Mouse (Mus musculus) layer of hippocampus, adult 11-12 months (tissue): Measurements from ENCODE around the gene Pskh1.

Source experiments
- DNase-seq: peaks from one replicate; pipeline ENCODE4 v3.0.0; 2022; ENCODE audit warnings: low spot score

Pskh1 gene

DNA sequence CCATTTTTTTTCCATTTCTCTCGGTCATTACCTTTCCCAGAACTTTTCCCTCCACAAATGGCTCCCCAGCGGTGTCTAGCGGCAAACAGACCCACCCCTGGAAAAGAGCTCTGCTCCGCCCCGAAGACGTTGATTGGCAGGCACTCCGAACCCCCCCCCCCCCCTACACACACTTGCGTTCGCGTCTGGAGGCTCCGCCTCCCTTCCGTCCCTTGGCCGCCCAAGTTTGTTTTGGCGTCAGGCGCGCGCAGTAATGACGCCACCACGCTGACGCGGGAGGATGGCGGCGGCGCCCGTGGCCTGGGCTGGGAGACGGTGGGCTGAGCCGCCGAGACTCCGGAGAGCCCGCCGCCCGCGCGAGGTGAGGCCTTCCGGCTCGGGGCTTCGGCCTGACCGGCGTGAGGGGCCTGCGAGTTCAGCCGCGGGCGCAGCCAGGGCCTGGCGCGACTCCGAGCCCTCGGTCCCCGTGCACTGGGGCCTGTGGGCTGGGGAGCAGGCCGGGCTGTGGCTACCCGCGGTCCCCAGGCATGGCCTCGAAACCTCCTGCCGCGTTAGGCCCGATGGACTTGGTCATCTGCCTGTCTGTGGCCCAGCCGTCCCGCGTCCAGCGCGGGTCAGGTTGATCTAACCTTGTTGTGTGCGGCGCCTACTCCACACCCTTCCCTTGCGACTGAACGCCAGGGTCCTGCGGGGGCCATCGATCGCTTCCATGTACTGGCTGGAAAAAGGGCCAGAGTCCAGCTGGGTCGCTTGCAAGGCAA, at the start of gene Pskh1:
Gene Pskh1, plus strand, starts transcription at position 262 of the 761 bp plus-strand sequence.
- DNase-seq = peak; percentile 91

DNA sequence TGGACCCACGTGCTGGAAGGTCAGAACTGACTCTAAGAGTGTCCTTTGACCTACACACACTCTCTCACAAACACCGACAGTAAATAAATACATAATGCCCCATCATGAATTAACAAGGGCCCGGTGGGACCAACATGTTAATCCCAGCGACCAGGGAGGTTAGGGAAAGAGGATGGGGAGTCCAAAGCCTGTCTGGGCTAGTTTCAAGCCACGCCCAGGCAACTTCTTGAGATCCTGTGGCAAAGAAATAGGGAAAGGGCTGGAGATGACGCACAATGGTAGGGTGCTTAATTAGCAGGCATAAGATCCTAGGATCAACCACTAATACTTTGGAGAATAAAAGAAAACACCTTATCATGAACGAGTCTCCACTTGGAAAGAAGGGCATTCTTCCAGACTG, 49.6 kb upstream of the Pskh1 start:
- DNase-seq = no peak

DNA sequence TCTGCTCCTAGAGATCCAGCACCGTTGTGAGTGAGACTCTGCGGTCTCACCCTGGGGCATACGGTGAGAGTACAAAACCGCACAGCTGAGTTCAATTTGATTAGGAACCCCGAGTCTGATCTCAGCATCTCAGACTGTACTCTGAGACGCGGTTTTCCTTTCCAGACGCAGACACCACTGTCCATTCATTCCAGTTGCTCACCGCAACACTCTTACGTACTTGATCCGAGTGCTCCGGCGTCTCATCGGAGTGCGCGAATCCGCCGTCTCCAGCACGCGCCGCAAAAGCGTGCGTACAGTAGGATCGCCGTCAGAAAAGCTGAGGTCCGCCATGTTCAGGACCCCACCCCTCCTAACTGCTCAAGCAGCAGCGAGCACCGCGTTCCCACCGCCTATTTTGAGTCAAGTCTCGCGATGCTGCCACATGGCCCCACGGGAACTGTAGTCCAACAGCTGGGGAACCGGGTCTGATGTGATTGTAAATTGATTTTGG, 48.5 kb upstream of the Pskh1 start:
- DNase-seq = peak; percentile 91

DNA sequence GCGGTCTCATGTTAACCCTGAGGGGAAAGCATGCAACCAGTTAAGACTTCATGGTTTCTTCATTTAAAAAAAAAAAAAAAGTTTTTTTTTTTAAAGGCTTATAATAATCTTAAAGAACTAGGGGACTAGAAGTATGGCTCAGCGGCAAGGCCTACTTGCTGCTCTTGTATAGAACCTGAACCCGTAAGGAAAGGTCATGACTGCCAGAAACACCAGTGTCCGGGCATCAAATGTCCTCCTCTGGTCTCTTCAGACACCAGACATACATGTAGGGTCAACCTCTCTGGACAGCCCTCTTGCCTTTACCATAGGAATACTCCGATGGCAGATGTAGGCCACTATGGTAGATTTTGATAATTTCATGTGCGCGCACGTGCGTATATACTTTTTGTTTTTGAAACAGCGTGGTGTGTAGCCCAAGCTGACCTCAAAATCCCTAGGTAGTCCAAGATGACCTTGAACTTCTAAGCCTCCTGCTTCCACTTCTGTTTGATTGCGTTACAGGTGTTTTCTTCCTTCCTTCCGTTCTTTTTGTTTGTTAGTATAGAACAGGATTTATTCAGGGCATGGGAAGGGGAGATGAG, 48.0 kb upstream of the Pskh1 start:
- peak; percentile 15 for DNase-seq

DNA sequence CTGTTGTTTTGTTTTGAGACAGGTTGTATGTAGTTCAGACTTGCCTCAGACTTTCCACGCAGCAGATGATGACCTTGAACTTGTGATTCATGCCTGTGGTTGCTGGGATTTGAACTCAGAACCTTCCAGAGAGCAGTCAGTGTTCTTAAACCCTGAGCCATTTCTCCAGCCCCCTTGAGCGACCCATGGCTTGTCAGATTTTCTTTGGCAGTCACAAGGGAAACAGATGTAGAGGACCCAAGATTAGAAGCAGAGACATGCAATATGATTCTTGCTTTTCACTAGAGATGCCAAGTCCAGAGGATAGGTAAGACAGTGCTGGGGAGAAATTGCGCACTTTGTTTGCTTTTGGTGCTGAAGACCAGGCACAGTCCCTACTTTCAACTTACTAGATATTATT, 47.1 kb upstream of the Pskh1 start, which contains the start of gene Cenpt:
Gene Cenpt, minus strand, starts transcription at position 101 of the 400 bp plus-strand sequence.
- DNase-seq = no peak

DNA sequence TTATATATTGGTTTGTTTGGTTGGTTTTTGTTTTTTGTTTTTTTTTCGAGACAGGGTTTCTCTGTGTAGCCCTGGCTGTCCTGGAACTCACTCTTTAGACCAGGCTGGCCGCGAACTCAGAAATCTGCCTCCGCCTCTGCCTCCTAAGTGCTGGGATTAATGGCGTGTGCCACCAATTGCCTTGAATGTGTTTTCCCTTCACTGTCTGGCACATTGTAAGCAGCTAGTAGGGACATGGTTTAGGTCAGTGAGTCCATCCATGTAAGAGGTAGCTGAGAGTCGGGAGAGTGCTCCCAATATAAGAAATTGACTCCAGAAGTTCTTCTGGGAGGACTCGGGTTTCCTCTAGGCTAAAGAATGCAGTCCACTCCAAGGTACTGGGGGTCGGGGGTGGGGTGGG, 45.9 kb upstream of the Pskh1 start:
- DNase-seq = no peak

DNA sequence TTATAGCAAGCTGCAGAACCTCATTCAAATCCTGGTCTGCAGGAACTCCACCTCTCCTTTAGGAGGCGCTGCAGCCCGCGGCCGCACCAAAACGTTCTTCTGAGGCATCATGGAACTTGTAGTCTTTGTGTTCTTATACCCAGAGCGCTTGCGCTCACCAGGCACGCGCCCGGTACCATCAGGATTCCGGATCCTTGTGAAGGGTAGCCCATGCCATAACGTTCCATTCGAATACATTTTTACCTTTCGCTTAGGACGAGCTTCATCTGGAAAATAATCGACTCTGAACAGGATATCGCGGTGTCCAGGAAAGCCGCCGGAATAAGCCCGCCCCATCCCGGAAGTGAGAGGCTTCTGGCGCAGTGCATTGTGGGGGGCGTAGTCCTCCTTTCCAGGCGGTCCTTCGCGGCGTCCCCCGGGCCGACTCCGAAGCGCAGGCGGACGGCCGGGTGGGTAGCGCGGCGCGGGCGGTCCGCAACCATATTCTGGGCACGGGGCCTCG, 45.5 kb upstream of the Pskh1 start, which contains the start of gene Thap11:
Gene Thap11, plus strand, starts transcription at position 418 of the 502 bp plus-strand sequence.
- peak; percentile 90 for DNase-seq

DNA sequence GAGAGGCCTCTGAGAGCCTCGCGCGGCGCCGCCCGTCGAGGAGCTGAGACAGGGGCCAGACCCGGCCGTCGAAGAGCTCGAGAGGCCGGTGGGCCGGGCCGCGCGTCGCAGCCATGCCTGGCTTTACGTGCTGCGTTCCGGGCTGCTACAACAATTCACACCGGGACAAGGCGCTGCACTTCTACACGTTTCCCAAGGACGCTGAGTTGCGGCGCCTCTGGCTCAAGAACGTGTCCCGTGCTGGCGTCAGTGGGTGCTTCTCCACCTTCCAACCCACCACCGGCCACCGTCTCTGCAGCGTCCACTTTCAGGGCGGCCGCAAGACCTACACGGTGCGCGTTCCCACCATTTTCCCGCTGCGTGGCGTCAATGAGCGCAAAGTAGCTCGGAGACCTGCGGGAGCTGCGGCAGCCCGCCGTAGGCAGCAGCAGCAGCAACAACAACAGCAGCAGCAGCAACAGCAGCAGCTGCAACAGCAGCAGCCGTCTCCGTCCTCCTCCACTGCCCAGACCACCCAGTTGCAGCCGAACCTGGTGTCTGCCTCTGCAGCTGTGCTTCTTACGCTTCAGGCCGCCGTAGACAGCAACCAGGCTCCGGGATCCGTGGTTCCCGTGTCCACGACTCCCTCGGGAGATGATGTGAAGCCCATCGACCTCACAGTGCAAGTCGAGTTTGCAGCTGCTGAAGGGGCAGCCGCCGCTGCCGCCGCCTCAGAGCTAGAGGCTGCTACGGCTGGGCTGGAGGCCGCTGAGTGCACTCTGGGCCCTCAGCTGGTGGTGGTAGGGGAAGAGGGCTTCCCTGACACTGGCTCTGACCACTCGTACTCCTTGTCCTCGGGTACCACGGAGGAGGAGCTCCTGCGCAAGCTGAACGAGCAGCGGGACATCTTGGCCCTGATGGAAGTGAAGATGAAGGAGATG, 44.7 kb upstream of the Pskh1 start:
- peak; percentile 46 for DNase-seq

DNA sequence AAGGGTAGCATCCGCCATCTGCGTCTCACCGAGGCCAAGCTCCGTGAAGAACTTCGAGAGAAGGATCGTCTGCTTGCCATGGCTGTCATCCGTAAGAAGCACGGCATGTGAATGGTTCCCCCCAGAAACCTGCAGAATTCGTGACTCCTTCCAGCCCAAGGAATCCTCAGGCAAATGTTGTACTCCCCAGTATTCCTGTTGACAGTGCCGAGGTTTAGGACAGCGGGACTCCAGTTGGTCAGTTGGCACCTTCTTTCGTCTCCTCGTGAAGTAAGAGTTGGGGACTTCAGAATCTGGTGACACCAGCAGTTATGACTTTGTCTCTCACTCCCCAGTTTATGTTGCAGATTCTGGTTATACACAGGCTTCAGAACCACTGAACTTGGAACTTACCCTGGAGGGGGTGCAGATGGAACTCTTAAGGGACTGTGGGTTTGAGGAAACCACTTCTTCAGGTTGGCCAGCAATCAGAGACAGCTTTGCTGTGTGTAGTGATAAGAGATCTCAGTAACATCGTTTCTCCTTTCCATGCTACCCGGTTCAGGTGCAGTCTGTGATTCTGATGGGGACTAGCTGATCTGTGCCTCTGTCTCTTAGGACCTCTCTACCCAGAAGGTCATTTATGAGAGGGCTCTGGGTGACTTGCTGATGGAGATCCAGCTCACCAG, 43.9 kb upstream of the Pskh1 start:
- no peak for DNase-seq

DNA sequence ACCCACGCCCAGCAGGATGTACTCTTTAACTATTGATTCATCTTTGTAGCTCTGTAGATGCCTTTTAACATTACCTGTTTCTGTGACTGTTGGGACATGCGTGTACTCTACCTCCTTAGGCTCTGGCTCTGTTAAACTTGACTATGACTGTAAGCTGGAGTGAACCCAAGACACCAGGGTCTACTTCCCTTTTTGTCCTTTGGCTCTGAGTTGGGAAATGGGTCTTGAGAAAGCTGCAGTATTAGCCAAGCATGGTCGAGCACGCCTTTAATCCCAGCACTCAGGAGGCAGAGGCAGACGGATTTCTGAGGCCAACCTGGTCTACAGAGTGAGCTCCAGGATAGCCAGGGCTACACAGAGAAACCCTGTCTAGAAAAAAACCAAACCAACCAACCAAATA, 41.7 kb upstream of the Pskh1 start:
- no peak for DNase-seq

DNA sequence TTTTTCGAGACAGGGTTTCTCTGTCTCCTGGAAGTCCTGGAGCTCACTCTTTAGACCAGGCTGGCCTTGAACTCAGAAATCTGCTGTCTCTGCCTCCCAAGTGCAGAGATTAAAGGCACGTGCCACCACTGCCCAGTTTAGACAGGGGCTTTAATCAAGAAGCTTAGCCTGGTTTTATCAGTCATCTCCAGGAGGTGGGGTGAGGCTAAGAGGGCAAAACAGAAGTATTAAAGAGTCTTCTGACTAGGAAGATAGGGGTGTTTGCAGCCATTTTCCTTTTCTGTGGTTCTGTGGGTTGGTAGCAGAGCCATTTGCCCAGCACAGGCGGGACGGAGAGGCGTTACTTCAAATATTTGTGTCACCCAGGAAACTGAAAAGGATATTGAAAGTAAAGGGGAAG, 40.9 kb upstream of the Pskh1 start:
- no peak for DNase-seq

DNA sequence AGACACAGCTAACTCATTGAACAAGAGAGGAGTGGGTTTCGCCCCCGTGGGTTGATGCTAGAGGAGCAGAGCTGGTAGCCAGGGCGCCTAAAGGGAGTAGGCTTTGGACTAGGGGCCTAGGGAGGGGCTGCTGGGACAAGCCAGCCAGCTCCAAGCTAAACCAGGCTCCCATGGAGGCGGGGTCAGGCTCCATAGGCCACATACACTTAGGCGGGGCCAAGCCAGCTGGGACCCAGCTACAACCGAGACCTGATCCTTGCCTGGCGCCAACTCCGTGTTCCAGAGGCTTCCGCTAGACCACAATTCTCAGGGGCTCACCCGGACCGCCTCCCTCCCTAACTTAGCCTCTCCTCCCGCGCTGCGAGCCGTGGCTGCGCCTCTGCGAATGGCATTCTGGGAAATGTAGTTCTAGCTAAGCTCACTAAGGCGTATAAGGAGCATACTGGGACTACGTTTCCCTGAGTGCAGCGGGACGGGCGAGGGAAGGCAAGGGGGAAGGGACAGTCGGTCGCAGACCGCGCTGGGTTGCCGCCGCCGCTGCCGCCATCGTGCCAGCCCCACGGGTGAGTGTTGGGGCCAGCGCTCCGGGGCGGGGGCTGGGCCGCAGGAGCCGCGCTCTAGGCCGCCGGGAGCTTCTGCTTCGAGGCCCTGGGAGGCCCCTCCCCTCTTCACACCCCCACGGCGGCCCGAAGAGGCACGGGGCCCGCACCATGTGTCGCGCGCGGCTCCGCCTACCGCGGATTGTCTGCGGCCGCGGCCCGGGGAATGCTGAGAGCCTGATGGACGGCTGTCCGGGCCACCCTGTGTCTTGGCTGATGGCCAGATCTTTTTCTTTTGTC, 39.9 kb upstream of the Pskh1 start, which contains the start of gene Nutf2:
Gene Nutf2, plus strand, starts transcription at position 438 of the 839 bp plus-strand sequence.
- peak; percentile 94 for DNase-seq

DNA sequence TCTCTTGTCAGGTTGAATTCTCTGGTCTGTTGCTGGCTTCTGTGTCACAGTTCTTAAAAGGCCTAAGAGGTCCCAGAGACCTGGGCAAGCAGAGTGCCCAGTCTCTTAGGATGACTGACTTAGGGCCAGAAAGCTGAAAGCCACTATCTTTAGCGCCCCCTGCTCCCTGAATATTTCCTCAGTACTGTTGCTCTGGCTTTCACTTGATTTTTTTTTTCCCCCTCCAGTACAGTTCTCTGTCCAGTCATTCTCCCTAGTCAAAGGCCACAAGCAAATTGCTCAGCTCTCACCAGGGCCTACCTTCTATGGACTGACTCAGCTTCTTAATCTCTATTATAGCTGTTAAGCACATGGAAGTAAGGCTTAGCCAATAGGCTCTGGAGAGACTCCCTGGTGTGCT, 38.3 kb upstream of the Pskh1 start:
- no peak for DNase-seq

DNA sequence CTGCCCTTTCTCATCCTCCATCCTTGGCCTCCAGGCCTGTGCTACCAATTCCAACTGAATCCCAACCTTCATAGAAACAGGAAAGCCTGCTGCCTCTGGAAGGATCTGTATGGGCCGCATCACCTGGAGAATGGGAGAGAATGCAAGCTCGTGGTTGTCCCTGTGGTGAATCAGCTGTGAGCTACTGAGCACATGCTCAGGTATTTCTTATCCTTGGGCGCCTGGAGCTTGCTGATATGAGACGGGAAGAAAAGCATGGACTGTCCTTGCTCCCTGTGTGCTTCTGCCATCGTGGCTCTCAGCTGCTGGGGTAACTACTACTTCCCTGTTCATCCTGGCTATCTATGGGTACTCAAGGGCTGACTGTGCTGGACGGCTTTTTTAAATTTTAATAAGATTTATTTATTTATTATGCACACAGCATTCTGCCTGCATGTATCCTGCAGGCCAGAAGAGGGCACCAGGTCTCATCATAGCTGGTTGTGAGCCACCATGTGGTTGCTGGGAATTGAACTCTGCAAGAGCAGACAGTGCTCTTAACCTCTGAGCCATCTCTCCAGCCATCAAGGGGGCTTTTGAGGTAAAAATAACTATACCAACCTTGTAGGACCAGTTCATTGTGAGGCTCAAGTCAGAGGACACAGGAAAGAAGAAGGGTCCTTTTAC, 33.7 kb upstream of the Pskh1 start:
- no peak for DNase-seq

DNA sequence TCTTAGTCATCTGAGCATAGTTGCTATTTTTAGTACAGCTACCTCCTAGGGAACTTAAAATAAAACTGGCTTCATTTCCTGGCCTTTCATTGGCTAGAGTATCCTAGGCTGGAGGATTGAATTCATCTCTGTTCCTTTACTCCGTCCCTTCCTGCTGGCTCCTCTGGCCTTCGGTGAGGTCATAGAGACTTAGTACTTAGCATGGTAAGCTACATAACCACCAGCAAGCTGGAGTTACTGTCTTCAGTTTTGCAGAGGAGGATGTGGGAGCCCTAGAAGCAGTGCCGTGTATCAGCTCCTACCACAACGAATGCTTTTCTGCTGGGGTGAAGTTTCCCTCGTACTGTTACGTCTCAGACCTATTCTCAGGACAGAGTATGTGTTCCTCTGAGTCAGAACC, 25.9 kb upstream of the Pskh1 start:
- no peak for DNase-seq

DNA sequence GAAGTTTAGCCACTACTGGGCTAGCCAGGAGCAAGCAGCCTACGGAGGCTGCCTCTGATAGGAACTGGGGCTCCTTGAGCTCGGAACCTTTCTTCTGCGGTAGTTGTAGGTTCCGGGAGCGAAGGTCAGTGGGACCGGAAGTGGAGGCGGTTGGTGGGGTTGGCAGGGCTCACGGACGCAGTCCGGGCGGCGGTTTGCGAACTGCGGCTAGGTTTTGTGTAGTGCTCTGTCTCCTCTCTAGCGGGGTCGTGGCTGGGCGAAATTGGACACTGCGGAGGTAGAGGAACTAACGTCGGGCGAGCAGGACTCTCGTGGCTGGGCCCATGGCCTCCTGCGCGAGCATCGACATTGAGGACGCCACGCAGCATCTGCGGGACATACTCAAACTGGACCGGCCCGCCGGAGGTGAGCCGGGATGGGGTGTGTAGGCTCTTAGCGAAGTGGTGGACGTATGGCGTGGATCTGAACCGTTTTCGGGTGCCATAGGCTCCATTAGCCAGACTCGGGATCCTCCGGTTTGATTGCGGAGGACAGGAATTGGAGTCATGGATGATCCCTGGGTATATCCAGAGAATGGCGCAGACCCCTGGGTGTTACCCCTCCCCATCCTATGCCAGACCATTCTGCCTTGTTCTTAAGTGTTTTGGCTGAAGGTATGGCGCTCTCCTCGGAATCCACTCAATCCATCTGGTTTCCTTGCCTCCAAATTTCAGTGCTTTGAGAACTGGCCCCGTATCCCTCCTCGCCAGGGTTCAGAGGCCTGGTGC, 19.3 kb upstream of the Pskh1 start, which contains the start of gene Edc4:
Gene Edc4, plus strand, starts transcription at position 128 of the 767 bp plus-strand sequence.
- DNase-seq = peak; percentile 83

DNA sequence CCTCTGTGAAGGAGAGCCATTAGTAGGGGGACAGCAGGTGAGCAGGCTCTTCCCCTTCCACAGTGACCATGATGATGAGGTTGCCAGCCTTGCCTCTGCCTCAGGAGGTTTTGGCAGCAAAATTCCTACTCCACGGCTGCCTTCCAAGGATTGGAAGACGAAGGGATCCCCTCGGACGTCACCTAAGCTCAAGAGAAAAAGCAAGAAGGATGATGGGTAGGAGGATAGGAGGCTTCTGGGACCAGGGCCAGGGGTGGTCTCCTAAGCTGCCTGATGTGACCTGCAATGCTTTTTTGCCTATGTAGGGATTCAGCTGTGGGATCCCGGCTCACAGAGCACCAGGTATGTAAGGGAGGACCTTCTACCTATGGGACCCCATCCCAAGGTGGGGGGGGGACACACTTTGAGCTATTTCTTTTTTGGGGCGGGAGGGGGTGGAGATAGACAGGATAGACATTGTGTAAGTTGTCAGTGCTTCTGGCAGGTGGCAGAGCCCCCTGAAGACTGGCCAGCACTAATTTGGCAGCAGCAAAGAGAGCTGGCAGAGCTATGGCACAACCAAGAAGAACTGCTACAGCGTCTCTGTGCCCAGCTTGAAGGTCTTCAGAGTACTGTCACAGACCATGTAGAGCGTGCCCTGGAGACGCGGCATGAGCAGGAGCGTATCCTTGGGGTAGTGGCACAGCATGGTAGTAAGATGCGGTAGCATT, 10.3 kb upstream of the Pskh1 start:
- no peak for DNase-seq

DNA sequence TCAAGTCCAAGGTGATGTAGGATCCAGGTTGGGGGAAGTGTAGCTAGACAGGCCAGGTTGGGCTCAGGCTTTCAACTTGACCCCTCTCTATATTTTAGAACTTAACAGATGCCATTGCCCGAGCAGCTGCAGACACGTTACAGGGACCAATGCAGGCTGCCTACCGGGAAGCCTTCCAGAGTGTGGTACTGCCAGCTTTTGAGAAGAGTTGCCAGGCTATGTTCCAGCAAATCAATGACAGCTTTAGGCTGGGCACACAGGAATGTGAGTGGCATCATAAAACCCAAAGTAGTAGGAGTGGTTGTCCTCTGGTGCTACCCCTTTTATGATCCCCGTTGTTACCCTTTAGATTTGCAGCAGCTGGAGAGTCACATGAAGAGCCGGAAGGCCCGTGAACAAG, 9.4 kb upstream of the Pskh1 start:
- DNase-seq = peak; percentile 81

DNA sequence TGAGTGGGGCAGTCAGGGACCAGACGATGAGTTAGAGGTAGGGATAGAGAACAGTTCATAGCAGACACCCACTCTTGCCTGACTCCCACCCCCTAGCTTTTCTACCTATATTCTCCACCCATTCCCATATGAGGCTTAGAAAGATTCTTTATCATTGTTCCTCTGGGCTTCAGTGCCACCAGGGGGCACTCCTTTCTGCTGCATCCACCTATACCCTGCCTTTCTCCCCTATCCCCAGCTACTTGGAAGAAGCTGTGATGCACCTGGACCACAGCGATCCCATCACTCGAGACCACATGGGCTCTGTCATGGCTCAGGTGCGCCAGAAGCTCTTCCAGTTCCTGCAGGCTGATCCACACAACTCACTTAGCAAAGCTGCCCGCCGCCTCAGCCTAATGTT, 7.8 kb upstream of the Pskh1 start:
- no peak for DNase-seq
